Mouse (Mus musculus): ENCODE results near the gene Hebp1. TPM values are rescaled to one million over a fixed set of nuclear protein-coding genes. Genes with fewer than 3 reads are reported as not detected.

The Hebp1 gene
- polyA plus RNA-seq, 1 experiment from 2014 or later: 6.3 TPM

DNA sequence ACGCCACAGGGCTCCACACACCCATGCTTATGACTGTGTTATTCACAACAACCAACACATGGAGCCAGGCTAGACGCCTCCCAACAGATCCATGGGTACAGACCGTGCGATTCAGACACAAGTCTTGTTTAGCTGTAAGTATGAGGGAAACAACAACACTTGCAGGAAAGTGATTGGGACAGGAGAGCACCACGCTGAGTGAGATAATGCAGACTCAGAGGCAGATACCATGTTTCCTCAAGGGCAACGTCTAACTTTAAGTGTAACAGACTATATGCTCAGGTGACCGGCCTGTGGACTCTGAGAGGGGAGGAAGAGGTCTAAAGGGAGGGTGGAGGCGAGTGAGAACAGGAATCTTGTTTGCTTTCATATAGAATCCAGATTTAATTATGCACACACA lies 41.2 kb downstream of the Hebp1 start:
- 83% methylated on average over 8 of the region's 8 CpGs for WGBS
- Histone ChIP-seq H3K36me3 (no peaks in the 10 kb centered on the region), H3K9me3 (no peaks in the 10 kb centered on the region), H3K9ac (no peak overlapping the region), H3K27me3 (no peaks in the 10 kb centered on the region), H3K4me2 (no peak overlapping the region), H3K27ac (replicated peaks) (no peak overlapping the region), H3K4me3 (no peak overlapping the region), H3K4me1 (replicated peaks) (no peaks in the 10 kb centered on the region)
- no peak for ATAC-seq (ENCODE audit: low read depth)

DNA sequence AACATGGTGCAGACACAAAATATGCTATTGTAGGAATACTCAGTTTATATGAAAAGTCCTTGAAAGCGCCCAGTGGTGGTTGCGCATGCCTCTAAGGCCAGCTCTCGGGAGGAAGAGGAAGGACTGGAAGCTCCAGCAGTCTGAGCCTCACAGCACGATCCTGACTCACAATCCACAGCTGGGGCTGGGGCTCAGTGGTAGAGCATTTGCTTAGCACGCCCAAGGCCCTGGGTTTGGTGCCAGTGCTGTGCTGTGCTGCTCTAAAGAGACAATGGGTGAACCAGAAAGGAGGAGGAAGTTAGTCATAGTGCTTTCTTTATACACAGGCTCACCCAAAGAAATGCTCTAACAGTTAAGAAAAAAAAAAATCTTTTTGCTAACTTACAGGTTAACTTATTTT lies 44.1 kb downstream of the Hebp1 start:
- H3K4me1 ChIP-seq (replicated peaks): no peaks in the 10 kb centered on the region
- H3K4me3 ChIP-seq: no peak overlapping the region
- H3K27me3 ChIP-seq: no peaks in the 10 kb centered on the region
- no peaks in the 10 kb centered on the region for H3K9me3 ChIP-seq
- no peak overlapping the region for H3K4me2 ChIP-seq
- 77% methylated on average over 5 of the region's 5 CpGs for WGBS
- H3K36me3 ChIP-seq: no peaks in the 10 kb centered on the region
- H3K27ac ChIP-seq (replicated peaks): no peak overlapping the region
- no peak for ATAC-seq (ENCODE audit: low read depth)
- no peak overlapping the region for H3K9ac ChIP-seq

DNA sequence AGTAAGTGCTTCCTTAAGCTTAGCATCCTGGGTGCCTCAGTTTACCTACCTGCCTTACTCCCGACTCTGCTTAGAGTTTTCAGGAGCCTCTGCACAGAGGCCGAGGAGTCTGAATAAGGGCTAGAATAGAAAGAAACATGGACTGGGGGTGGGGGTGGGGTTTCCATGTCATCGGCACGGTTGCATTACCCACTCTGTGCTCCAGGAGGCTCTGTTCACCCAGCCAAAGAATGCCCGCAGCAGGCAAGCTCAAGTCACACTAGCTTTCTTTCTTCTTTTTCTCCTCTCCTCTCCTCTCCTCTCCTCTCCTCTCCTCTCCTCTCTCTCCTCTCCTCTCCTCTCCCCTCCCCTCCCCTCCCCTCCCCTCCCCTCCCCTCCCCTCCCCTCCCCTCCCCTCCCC lies 47.5 kb downstream of the Hebp1 start:
- Histone ChIP-seq H3K9me3 (no peaks in the 10 kb centered on the region), H3K27ac (replicated peaks) (no peak overlapping the region), H3K4me2 (no peak overlapping the region), H3K4me3 (no peak overlapping the region), H3K27me3 (no peaks in the 10 kb centered on the region), H3K9ac (no peak overlapping the region), H3K36me3 (no peaks in the 10 kb centered on the region), H3K4me1 (replicated peaks) (no peaks in the 10 kb centered on the region)
- ATAC-seq (ENCODE audit: low read depth): no peak
- 43% methylated on average over 5 of the region's 5 CpGs for WGBS

DNA sequence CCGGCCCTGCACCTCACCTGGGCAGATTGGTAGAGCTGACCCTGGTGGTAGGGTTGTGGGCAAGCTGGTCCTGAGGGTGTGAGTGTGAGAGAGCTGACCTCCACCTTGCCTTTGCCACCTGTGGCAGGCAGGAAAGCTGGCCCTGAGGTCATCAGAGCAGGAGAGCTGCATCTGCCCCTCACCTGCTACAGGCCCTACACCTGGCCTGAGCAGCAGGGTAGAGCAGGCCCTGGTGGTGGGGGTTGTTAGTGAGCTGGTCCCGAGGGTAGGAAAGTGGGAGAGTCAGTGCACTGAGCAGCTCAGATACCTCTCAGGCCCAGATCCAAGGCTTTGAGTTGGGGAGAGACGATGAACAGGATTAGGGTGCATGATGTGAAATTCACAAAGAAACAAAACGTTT lies 48.1 kb downstream of the Hebp1 start:
- Histone ChIP-seq H3K27me3 (no peaks in the 10 kb centered on the region), H3K27ac (replicated peaks) (no peak overlapping the region), H3K9me3 (no peaks in the 10 kb centered on the region), H3K4me3 (no peak overlapping the region), H3K4me2 (no peak overlapping the region), H3K36me3 (no peaks in the 10 kb centered on the region), H3K4me1 (replicated peaks) (no peaks in the 10 kb centered on the region), H3K9ac (no peak overlapping the region)
- WGBS: 87% methylated on average over 4 of the region's 4 CpGs
- no peak for ATAC-seq (ENCODE audit: low read depth)

DNA sequence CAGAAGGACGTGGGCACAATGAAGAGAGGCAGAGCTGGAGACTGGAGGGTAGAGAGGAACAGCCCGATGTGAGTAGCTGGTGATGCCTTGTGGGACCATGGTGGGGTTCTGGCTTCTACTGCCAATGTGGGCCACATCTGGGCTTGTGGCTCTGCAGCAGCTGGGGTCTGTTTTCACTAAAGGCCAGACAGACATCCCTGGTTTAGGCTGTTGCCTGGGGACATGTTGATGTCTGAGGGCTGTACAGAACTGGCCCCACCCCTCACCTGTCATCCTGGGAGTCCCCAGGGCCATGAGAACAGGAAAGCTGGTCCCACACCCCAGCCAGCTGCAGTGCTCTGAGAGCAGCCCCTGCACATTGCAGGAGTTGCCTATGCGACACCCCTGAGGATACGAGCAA lies 48.6 kb downstream of the Hebp1 start:
- H3K9ac ChIP-seq: no peak overlapping the region
- no peak for ATAC-seq (ENCODE audit: low read depth)
- H3K4me1 ChIP-seq (replicated peaks): no peaks in the 10 kb centered on the region
- no peaks in the 10 kb centered on the region for H3K27me3 ChIP-seq
- no peaks in the 10 kb centered on the region for H3K9me3 ChIP-seq
- no peak overlapping the region for H3K27ac ChIP-seq (replicated peaks)
- no peaks in the 10 kb centered on the region for H3K36me3 ChIP-seq
- WGBS: 83% methylated on average over 4 of the region's 4 CpGs
- H3K4me3 ChIP-seq: no peak overlapping the region
- no peak overlapping the region for H3K4me2 ChIP-seq

DNA sequence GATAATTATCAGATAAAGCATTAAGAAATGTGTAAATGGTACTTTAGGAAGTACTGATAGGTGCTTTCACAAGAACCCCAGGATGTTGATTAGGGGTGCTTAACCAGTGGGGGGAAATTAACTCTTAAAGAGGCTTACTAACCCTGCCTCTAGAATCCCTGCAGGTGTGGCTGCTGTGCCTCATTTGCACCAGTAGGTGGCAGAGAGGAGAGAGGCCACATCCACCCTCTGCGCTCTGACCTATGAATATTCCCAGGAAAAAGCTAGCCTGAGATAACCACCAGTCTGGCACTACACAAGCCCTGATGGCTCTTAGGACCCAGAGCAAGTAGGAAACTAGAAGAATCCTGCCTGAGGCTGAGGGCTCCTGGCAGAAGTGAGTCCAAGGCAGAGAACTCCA lies 49.3 kb downstream of the Hebp1 start:
- no peaks in the 10 kb centered on the region for H3K36me3 ChIP-seq
- no peak overlapping the region for H3K9ac ChIP-seq
- no peak overlapping the region for H3K27ac ChIP-seq (replicated peaks)
- no peaks in the 10 kb centered on the region for H3K4me1 ChIP-seq (replicated peaks)
- no peak overlapping the region for H3K4me2 ChIP-seq
- H3K27me3 ChIP-seq: no peaks in the 10 kb centered on the region
- no peak overlapping the region for H3K4me3 ChIP-seq
- H3K9me3 ChIP-seq: no peaks in the 10 kb centered on the region
- no peak for ATAC-seq (ENCODE audit: low read depth)
- 42% methylated on average over 1 of the region's 1 CpGs for WGBS

DNA sequence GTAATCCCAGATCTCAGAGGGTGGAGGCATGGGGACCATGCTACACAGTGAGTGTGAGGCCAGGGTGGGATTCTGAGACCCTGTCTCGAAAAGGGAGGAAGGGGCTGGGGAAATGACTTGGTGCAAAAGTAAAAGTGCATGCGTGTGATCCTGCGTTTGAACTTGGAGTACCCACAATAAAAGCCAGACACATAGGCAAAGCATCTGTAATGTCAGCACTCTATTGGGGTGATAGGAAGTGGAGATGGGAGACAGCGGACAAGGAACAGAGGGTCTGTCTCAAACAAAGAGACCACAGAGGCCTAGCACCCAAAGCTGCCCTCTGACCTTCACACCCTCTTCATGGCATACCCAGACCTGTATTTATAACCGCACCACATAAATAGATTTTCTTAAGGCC lies 51.8 kb downstream of the Hebp1 start:
- Histone ChIP-seq H3K9me3 (no peaks in the 10 kb centered on the region), H3K36me3 (no peaks in the 10 kb centered on the region), H3K4me2 (no peak overlapping the region), H3K27ac (replicated peaks) (no peak overlapping the region), H3K4me3 (no peak overlapping the region), H3K27me3 (no peaks in the 10 kb centered on the region), H3K9ac (no peak overlapping the region), H3K4me1 (replicated peaks) (no peaks in the 10 kb centered on the region; the same call in 1 of the 2 replicates)
- 89% methylated on average over 5 of the region's 5 CpGs for WGBS
- no peak for ATAC-seq (ENCODE audit: low read depth)

DNA sequence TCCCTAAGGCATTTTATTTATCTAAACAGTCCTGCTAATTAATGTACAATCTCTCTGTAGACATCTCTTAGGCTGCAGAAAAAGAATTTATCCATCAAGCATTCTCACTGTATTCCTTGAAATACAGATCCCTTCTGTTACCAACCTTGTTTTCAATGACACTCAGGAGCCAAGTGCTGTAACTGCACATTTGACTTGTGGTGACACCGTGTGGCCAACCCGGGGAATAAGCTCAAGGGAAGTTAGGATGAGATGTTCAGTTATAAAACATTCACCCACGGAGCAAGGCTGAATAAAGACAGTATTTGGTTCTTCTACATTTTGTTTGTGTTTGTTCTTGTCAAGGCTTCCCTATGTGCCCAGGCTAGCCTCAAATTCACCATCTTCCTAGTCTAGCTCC lies 53.3 kb downstream of the Hebp1 start:
- no peak for ATAC-seq (ENCODE audit: low read depth)
- Histone ChIP-seq H3K27ac (replicated peaks) (no peak overlapping the region), H3K27me3 (no peaks in the 10 kb centered on the region), H3K9me3 (no peaks in the 10 kb centered on the region), H3K9ac (no peak overlapping the region), H3K36me3 (no peaks in the 10 kb centered on the region), H3K4me2 (no peak overlapping the region), H3K4me1 (replicated peaks) (no peaks in the 10 kb centered on the region; the same call in 1 of the 2 replicates), H3K4me3 (no peak overlapping the region)
- WGBS: 5% methylated on average over 3 of the region's 3 CpGs

DNA sequence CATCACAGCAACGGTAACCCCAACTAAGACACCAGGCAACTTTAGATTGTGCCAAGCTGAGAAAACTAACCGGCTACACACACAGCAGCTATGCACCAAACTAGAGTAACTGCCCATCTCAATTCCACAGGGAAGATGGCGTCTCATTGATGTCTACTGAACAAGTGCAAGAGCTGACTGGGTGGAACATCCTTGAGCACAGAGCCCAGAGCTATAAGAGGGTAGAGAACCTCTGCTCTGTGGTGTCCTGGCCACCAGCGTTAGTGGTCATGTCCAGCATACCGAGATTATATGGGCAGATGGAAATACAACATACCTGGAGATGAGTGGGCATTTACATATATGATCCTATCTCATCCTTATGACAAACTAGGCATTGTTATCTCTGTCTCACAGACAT lies 54.7 kb downstream of the Hebp1 start:
- no peak overlapping the region for H3K4me3 ChIP-seq
- no peak overlapping the region for H3K4me2 ChIP-seq
- peaks cover 10% of the 10 kb centered on the region; the same call in 1 of the 2 replicates for H3K4me1 ChIP-seq (replicated peaks)
- H3K36me3 ChIP-seq: no peaks in the 10 kb centered on the region
- H3K27me3 ChIP-seq: no peaks in the 10 kb centered on the region
- WGBS: 94% methylated on average over 5 of the region's 5 CpGs
- H3K27ac ChIP-seq (replicated peaks): no peak overlapping the region
- no peak for ATAC-seq (ENCODE audit: low read depth)
- H3K9ac ChIP-seq: no peak overlapping the region
- H3K9me3 ChIP-seq: no peaks in the 10 kb centered on the region

DNA sequence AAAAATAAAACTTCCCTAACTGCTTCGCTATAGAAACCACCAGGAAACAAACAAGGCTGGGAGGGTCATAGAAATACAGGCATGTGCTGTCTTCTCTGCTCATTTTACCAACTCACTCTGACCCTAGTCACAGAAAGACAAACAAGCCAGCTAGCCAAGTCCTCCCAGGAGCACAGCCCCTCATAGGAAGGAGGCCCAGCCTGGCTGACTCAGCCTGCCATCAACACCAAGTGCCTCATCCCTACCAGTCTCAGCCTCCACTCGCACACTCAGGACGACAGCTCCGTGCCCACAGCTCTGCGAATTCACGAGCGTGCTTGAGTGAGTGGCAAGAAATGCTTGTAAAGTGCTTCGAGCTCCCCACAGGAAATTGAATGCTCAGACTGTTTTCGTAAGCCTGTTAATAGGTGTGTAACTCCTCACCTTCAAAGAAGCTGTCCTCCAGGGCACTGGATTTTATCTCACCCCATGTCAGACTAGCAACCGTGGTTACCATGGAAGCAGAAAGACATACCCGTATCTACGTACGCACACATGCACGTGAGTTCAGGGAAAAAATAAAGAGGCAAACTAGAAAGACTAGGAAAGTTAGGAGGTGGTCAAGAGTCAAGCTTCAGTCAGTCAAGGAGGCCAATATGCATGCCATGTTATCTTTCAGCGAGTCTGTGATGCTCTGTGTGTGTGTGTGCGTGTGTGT lies 56.2 kb downstream of the Hebp1 start:
- Histone ChIP-seq H3K9me3 (no peaks in the 10 kb centered on the region), H3K4me2 (no peak overlapping the region), H3K9ac (no peak overlapping the region), H3K36me3 (no peaks in the 10 kb centered on the region), H3K27me3 (no peaks in the 10 kb centered on the region), H3K27ac (replicated peaks) (no peak overlapping the region), H3K4me1 (replicated peaks) (peaks cover 16% of the 10 kb centered on the region), H3K4me3 (no peak overlapping the region)
- WGBS: 73% methylated on average over 16 of the region's 16 CpGs
- ATAC-seq (ENCODE audit: low read depth): no peak

DNA sequence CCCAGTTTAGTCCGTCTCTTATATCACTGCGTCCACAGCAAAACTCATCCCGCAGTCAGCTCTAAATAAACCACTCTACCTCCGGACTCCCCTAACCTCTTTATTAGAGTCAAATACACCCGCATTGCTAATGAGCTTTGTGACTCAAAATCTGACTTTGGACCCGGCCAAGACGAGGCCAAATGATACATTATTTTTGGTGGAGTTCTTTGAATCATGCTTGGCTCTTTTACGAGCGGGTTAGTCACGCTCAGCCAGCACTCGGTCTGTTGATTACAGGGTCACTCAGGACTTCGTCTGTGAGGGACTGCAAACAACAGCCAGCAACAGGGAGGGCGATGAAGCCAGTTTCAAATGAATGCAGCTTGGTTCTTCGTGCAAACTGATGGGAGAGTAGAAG lies 59.1 kb downstream of the Hebp1 start:
- H3K9me3 ChIP-seq: no peaks in the 10 kb centered on the region
- no peak overlapping the region for H3K27ac ChIP-seq (replicated peaks)
- 28% methylated on average over 14 of the region's 14 CpGs for WGBS
- H3K27me3 ChIP-seq: no peaks in the 10 kb centered on the region
- no peaks in the 10 kb centered on the region for H3K36me3 ChIP-seq
- peaks cover 20% of the 10 kb centered on the region for H3K4me1 ChIP-seq (replicated peaks)
- H3K9ac ChIP-seq: no peak overlapping the region
- no peak overlapping the region for H3K4me2 ChIP-seq
- no peak overlapping the region for H3K4me3 ChIP-seq
- no peak for ATAC-seq (ENCODE audit: low read depth)

DNA sequence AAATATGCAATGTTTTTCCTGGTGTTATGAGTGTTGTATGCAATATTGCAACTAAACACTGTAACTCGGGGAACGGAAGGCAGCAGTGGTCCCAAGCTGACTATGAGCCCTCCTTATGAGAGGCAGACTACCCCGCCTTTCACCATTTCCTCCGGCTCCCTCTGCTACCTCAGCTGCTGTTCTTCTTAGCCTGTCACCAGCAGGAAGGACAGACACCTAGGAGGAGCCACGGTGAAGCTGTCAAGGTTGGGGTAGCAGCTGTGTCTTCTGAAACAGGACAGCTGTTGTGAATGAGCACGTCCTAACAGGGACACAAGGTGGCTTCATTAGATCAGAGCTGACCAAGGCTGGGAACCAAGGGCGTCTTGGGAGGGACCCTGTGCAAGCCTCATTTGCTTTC lies 59.6 kb downstream of the Hebp1 start:
- 60% methylated on average over 7 of the region's 7 CpGs for WGBS
- no peak overlapping the region for H3K9ac ChIP-seq
- ATAC-seq (ENCODE audit: low read depth): no peak
- no peak overlapping the region for H3K27ac ChIP-seq (replicated peaks)
- peaks cover 20% of the 10 kb centered on the region for H3K4me1 ChIP-seq (replicated peaks)
- no peak overlapping the region for H3K4me3 ChIP-seq
- no peaks in the 10 kb centered on the region for H3K36me3 ChIP-seq
- no peak overlapping the region for H3K4me2 ChIP-seq
- no peaks in the 10 kb centered on the region for H3K27me3 ChIP-seq
- no peaks in the 10 kb centered on the region for H3K9me3 ChIP-seq

DNA sequence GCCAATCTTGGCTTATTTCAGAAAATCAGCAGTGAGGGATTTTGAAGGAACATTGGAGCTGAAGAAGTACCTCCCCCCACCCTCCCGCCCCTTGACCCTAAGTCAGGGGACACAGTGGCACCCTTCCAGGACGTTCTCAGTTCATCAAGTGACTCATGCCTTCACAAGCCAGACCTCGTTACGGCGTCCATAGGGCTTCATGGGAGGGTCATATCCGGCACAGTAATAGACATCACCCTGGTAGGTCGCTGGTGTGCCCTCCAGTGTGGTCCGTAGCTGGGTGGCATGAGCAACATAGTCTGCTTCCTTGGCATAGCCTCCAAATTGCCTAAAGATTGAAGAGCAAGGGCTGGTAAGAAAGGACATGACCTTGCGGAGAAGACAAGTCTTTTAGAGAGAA lies 60.1 kb downstream of the Hebp1 start:
- WGBS: 88% methylated on average over 9 of the region's 9 CpGs
- no peaks in the 10 kb centered on the region for H3K36me3 ChIP-seq
- no peak overlapping the region for H3K27ac ChIP-seq (replicated peaks)
- H3K9me3 ChIP-seq: no peaks in the 10 kb centered on the region
- ATAC-seq (ENCODE audit: low read depth): no peak
- no peak overlapping the region for H3K9ac ChIP-seq
- H3K4me1 ChIP-seq (replicated peaks): peaks cover 20% of the 10 kb centered on the region
- no peak overlapping the region for H3K4me3 ChIP-seq
- H3K27me3 ChIP-seq: no peaks in the 10 kb centered on the region
- no peak overlapping the region for H3K4me2 ChIP-seq
